Mouse (Mus musculus) cerebellum, adult 11-12 months (tissue): ENCODE results near the gene Sik2.

Experiments used
- DNase-seq: peaks from one replicate; pipeline ENCODE4 v3.0.0; 2022

Sik2 gene

GRCm38 (mm10) chr9:51008841-51009655 is at the start of gene Sik2:
TSS of gene Sik2 (minus strand) at chr9:51009073.
- DNase-seq, result peak; percentile 92

DNA sequence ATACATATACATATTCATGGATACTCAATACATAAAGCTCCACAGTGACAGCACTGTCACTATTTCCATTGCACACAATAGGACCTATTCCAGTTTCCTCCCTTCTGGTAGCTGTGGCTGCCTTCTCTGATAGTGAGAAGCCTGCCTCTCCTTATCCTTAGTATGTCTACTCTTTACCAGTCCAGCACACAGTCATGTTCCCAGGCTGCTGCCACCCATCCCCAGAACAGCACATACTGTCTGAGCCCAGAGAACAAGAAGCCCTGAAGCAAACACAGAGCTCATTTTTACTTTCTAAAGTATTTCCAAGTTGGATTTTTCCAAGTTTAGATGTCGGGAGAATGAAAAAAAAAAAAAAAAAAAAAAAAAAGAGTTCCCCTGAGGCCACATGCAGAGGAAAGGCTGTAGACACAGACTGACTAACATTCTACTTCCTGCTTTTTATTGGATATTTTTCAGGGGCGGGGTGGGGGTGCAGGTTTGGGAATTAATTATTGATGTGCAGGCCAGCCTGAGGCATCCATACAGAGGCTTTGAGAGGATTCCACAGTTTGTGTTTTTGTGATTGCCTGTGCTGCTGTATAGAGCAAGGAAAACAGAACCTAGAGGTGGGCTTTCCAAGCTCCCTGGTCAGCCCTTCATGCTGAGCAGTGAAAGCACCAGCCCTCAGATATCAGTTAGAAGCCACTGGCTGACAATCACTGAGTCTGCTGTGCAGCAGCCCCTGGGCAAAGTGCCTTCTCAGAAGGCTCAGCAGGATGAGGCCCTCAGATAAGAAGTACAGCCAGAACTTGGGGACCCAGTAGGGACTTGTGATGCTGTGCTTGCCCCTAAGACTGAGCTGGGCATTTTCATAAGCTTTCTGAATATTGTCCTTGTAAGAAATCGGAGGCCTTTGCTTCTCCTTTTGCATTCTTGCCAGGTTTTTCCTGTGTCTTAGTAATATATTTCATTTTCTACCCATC is 47.8 kb upstream of the Sik2 start:
- no peak for DNase-seq

- DNase-seq, result no peak
Observed at GRCm38 (mm10) chr9:51052180-51052579, 43.3 kb upstream of the Sik2 start.

- no peak for DNase-seq
Observed at GRCm38 (mm10) chr9:51042136-51042535, 33.3 kb upstream of the Sik2 start.

DNA sequence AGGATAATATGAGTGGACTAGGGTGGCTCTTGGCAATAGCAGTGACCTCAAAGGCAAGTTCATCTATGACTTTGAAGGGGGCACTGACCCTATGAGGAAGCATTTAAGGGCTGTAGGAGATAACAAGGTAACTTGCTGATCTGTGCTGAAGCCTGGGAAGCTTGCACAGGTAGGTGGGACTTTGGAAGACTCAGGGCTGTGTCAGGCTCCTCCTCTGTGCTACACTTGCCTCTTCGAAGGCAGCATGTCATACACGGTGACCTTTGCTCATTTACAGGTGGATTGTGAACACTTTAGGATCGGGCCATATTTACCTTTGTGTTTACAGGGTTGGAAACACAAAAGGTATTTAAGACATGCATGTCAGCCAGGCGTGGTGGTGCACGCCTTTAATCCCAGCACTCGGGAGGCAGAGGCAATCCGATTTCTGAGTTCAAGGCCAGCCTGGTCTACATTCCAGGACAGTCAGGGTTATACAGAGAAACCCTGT is 32.7 kb upstream of the Sik2 start:
- DNase-seq, result no peak

DNA sequence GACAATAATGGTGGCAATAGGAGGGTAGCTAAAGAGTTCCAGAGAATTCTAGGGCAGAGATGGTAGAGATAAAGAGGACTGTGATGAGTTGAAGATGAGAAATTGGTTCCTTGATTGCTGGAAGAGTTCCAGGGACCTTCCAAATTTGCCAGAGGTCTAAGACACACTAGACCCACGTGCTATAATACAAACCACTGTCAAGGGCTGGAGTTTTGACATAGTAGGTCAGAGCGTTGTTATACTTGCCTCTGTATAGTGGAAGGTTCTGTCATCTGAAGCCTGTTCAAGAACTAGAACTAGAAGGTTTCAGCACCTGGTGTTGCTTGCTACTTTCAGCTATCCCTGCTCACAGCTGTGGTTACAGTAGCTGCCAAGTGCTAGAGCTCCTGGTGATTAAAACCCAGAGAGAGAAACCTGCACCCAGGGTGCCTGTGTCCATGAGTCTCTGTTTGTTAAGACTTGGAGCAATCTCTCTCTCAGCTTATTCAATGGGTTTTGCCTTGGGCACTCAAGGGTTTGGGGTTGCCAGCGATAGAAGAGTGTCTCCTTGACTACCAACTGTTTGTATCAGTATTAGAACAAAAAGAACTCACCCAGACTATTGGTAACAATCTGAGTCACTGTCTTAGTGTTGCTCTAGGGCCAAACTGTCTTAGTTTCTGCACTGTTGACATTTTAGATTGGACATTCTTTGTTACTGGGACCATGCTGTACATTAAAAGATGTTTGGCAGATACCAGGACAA is 24.1 kb upstream of the Sik2 start:
- no peak for DNase-seq

GRCm38 (mm10) chr9:51032291-51032690 is 23.4 kb upstream of the Sik2 start:
- DNase-seq, result no peak

DNA sequence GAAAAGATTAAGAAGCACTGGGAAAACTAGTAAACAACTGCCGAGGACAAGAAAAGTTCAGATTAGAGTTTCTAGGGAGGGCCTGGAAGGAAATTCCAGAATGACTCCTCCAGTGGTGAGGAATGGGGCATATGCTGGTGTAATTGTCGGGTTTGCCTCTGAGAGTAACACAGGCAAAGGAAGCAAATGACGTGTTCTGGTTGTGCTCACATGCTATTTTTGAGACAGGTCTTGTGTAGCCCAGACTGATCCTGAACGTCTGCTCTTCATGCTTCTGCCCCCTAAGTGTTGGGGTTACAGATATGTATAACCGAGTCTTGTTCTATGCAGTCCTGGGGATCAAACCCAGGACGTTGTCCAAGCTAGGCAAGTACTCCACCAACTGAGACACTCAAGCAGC is 22.7 kb upstream of the Sik2 start:
- no peak for DNase-seq

DNA sequence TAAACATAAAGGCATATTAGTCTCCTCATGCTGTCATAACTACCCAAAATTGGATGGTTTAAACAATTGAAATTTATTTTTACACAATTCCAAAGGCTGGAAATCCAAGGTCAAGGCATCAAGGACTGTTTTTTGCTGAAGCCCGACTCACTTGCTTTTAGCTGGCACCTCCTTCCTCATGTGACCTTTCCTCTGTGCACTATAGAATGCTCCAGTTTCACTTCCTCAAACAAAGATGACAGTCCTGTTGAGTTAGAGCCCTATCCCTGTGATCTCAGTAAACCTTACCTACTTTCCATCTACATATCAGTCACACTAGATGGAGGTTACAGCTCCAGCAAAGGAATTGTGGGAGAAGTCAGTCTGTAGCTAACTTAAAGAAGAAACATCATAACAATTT is 21.3 kb upstream of the Sik2 start:
- DNase-seq, result no peak

DNA sequence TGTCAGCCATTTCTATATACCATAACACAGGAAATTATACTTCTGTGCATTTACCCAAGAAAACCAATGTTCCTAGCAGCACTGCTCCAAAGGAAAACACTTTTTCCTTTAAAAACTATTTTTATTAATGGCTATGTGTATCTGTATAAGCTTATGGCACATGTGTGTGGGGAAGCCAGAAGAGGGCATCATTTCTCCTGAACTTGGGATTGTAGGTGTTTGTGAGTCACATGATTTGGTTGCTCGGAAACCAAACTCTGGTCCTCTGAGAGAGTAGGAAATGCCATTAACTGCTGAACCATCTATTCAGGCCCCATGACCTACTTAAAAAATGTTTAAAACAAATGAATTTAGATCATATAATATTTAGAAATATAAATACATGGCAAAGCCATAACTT is 18.1 kb upstream of the Sik2 start:
- DNase-seq, result no peak

DNA sequence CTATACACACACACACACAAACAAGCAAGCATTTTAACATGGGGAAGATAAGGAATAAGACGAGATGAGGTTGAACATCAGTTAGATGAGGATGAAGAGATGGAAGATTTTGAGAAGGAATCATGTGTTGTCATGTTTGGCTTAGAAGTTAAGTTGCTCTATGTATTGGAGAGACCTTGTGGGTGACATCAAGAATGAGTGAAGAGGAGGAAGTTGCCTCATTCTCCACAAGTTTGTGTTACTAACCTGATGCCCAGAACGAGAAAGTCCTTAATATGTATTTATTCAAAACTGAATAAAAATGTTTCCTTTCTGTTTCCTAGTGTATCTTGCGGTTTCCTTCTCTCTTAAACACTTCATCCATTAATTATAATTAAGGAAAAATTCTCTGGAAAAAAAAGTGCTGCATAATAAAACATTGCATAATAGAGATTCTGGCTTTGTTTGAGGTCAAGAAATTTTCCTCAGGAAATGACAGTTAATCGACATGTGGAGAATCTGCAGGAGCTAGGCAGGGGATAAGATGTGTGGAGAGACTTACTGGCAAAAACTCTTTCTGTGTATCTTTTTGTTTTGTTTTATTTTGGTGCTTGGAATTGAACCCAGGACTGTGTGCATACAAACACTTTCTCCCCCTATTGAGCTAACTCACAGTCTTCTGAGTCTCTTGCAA is 12.4 kb upstream of the Sik2 start:
- DNase-seq, result no peak

- DNase-seq, result no peak
Observed at GRCm38 (mm10) chr9:51020351-51020750, 11.5 kb upstream of the Sik2 start.

GRCm38 (mm10) chr9:51019670-51020069 is 10.8 kb upstream of the Sik2 start:
- no peak for DNase-seq

- DNase-seq, result no peak
Observed at GRCm38 (mm10) chr9:51015732-51016131, 6.9 kb upstream of the Sik2 start.

GRCm38 (mm10) chr9:51013644-51014043 is 4.8 kb upstream of the Sik2 start:
- no peak for DNase-seq

GRCm38 (mm10) chr9:51009656-51009950 is 730 bp upstream of the Sik2 start:
- peak; percentile 50 for DNase-seq

DNA sequence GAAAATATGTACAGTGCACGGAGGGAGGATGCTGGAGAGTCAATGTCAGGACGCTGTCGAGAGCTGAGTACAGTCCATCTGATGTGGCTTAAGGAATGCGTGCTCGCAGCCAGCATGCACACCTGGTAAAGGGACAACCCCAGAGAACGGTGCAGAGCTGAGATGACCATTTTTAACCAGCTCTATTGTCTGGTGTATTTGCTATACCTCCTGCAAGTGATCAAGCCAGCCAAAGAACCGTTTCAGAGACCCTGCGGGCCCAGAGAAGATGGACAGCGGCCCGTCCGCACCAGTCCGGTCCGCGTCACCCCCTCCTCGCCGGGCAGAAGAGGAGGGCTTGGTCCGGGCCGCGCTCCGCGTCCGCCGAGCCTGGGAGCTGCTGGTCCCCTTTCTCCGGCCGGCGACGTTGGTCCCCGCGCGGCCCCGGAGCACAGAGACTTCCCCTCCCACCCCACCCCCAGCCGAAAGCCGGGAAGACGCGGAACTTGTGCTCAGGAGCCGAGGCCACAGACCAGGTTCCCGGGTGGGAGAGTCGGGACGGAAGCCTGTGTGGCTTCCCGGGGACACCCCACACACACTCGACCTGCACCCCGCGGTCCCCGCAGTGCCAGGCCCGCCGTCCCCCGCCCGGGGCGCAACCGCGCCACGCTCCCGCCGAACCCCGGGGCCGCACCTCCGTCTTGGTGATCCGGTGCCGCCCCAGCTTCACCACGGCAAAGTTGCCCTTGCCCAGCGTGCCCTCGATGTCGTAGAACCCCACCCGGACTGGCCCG is 619 bp downstream of the Sik2 start:
- no peak for DNase-seq

DNA sequence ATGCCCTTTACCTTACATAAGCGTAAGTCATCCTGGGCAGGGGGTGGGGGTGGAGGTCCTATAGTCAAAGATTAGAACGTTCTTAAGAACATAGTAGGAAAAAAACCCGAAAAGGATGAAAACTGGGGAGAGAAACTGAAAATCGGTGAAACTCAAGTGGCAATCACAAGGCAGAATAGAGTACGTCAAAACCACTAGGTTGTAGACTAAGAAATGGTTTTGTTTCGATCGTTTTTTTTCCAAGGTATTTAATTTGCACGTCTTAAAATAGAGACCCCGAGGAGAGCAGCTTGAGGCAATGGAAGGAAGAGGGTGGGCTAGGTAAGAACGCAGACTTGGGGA is 1.2 kb downstream of the Sik2 start:
- no peak for DNase-seq

DNA sequence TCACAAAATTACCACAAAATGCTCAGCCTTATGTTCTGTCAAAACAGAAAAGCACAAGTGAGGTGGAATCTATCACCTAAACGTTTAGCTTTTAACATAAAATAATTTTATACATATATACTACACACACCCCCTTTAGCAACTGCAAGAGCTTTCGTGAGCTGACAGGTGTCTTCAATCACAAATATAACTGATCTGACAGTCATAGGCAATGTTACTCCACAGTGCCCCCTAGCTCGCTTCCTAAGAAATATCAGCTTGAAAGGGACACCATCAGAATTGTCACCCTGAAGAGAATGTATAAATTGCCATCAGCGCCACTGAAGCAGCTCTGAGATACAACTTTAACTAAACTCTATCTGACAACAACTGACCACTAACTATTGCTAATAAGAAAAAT is 2.0 kb downstream of the Sik2 start:
- peak; percentile 51 for DNase-seq

DNA sequence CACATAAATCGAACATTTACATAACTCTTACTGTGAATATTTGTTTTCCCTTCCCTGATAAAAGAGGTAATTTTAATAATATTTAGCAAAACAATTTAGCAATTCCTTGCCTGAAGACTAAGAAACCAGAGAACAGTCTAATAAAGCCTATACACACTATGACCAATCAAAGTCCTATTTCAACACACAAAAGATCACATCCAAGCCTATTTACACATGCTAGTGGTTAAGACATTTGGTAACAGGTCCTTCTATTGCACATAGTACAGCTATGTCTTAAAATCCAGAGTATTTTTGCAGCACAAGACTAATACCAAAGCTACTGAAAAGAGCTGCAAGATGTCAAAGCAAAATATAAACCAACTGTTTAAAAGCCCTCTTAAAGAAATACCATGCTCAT is 4.8 kb downstream of the Sik2 start:
- no peak for DNase-seq

DNA sequence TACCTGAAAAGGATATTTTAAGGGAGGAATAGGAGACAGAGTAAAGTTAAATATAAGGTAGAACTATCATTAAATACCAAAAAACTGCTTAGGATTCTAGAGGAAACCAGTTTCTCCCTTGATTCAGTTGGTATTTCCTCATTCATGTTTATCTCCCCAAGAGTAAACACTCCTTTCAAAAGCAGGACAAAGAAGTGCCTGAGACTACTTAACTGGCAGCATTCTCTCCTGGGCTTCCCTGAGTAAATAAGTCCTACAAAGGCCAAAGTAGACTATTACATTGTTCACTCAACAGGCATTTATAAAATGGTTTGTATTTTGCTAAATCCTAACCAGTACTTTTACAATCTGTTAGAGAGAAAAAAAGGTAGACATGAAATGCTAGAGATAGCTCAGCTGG is 22.2 kb downstream of the Sik2 start:
- DNase-seq, result no peak

- DNase-seq, result no peak
Observed at GRCm38 (mm10) chr9:50986123-50986522, 22.8 kb downstream of the Sik2 start.
